Mouse (Mus musculus): Measurements from ENCODE around the gene Noxo1.

GRCm38 (mm10) chr17:24734513-24734912 is 38.5 kb downstream of the Noxo1 start:
- TF ChIP-seq CTCF (IDR thresholded peaks at IDR 0.05; ENCODE audit: extremely low read depth, insufficient read depth, low read length) = no peak
- no peak for TF ChIP-seq POLR2A (IDR thresholded peaks at IDR 0.05; ENCODE audit: extremely low read depth, insufficient read depth, low read length)
